Mouse (Mus musculus) embryonic facial prominence, embryonic 11.5 days (tissue): ENCODE data around the gene Naaladl2. TPM values are rescaled to one million over a fixed set of nuclear protein-coding genes. Genes with fewer than 3 reads are reported as not detected.

Experiments
- ATAC-seq: fragments of 200-750 bp; cut with Nextera tagmentation; replicated peaks from 2 replicates; pipeline ENCODE4 v1.8.0; 2017; ENCODE audit warnings: low read depth; ENCODE audit not compliant: insufficient number of reproducible peaks, low FRiP score, low TSS enrichment
- DNase-seq: peaks from one replicate; pipeline ENCODE4 v3.0.0-alpha.2; 2015; ENCODE audit warnings: low spot score
- H3K27ac ChIP-seq: fragments of 300-500 bp; sonication (generic); replicated peaks from 2 replicates; pipeline ENCODE4 v1.5.1; 2014; ENCODE audit warnings: mild to moderate bottlenecking, low read depth, low read length, control low read depth
- H3K27me3 ChIP-seq: fragments of 300-500 bp; sonication (generic); 2 replicates; pipeline ENCODE4 v1.6.1; 2014; ENCODE audit warnings: mild to moderate bottlenecking, low read length, moderate library complexity, mixed read lengths; ENCODE audit not compliant: control insufficient read depth, insufficient read depth
- H3K36me3 ChIP-seq: fragments of 300-500 bp; sonication (generic); replicated peaks from 2 replicates; pipeline ENCODE4 v1.6.1; 2014; ENCODE audit warnings: low read depth, mild to moderate bottlenecking, low read length, moderate library complexity, mixed read lengths; ENCODE audit not compliant: control insufficient read depth, insufficient read depth
- H3K4me1 ChIP-seq: fragments of 300-500 bp; sonication (generic); 2 replicates; pipeline ENCODE4 v1.6.1; 2014; ENCODE audit warnings: low read length, mixed read lengths; ENCODE audit not compliant: control insufficient read depth, insufficient read depth
- H3K4me2 ChIP-seq: fragments of 300-500 bp; sonication (generic); 2 replicates; pipeline ENCODE4 v1.6.1; 2014; ENCODE audit warnings: low read depth, mild to moderate bottlenecking, control low read depth, low read length, moderate library complexity
- H3K4me3 ChIP-seq: fragments of 300-500 bp; sonication (generic); 2 replicates; pipeline ENCODE4 v1.5.1; 2014; ENCODE audit warnings: low read depth, low read length, control low read depth
- H3K9ac ChIP-seq: fragments of 300-500 bp; sonication (generic); replicated peaks from 2 replicates; pipeline ENCODE4 v1.6.1; 2014; ENCODE audit warnings: mild to moderate bottlenecking, control low read depth, low read length
- H3K9me3 ChIP-seq: fragments of 300-500 bp; sonication (generic); replicated peaks from 2 replicates; pipeline ENCODE4 v1.6.1; 2016; ENCODE audit warnings: mild to moderate bottlenecking, low read length, inconsistent platforms, mixed read lengths; ENCODE audit not compliant: control insufficient read depth
- WGBS: fragments of 180-500 bp; shearing (Covaris S2); extraction: QIAGEN DNeasy Blood & Tissue Kit; methylation state at CpG from one replicate; pipeline ENCODE4 v1.1.7; 2014; 5-methylcytosine and 5-hydroxymethylcytosine counted together
- polyA plus RNA-seq: library from polyadenylated mRNA; unstranded; fragments of >200 nt; fragmentation: Nextera tagmentation; extraction: Ambion mirVana; gene quantifications from 2 replicates; pipeline ENCODE4 v1.2.1, GENCODE M21; 2014

The Naaladl2 gene
- polyA plus RNA-seq, 1 experiment from 2014 or later, result 0.49 TPM

DNA sequence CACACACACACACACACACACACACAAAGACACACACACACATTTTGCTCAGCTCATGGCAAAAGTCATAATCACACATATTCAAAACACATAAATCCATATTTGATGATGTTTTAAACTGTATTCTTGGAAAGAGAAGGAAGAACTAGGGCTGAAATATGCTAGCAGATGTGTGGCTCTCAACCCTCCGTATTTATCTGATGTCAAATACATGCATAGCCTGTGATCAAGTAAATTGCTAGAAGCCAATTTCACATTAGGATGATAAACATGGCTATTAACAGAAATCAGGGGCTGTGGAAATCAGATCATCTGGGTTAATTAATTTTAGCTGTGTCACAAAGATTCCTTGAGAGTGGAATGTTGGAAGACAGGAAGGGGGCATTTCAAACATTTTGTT, 752.8 kb downstream of the Naaladl2 start:
- Histone ChIP-seq H3K9ac (no peak overlapping the region), H3K4me2 (no peak overlapping the region), H3K4me1 (no peaks in the 10 kb centered on the region), H3K4me3 (no peak overlapping the region), H3K27me3 (no peaks in the 10 kb centered on the region), H3K27ac (no peak overlapping the region), H3K9me3 (no peaks in the 10 kb centered on the region), H3K36me3 (no peaks in the 10 kb centered on the region)
- no peak for ATAC-seq
- no peak for DNase-seq
- 70% methylated on average over 1 of the region's 1 CpGs for WGBS

DNA sequence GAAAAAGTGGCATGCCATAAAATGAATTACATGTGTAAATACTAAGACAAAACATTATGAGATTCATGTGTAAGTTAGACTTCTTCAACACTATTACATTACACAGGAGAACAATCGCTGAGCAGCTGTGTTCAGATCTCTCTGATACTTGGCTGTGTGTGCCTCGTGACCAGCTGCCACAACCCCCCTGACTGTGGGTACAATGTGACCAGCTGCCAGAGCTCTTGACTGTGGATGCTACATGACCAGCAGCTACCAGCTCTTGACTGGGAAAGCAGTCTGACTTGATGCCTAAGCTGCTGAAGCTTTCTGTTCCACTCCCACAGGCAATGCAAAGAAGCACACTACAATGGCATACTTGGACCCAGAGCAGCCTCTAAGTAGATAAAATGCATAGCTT, 789.1 kb downstream of the Naaladl2 start:
- no peaks in the 10 kb centered on the region for H3K9me3 ChIP-seq
- no peaks in the 10 kb centered on the region for H3K4me1 ChIP-seq
- no peak overlapping the region for H3K27ac ChIP-seq
- H3K36me3 ChIP-seq, result no peaks in the 10 kb centered on the region
- no peak overlapping the region for H3K4me2 ChIP-seq
- H3K9ac ChIP-seq, result no peak overlapping the region
- ATAC-seq (no peak), DNase-seq (peak; percentile 7)
- H3K27me3 ChIP-seq, result no peaks in the 10 kb centered on the region
- H3K4me3 ChIP-seq, result no peak overlapping the region
- WGBS, result 58% methylated on average over 2 of the region's 2 CpGs

DNA sequence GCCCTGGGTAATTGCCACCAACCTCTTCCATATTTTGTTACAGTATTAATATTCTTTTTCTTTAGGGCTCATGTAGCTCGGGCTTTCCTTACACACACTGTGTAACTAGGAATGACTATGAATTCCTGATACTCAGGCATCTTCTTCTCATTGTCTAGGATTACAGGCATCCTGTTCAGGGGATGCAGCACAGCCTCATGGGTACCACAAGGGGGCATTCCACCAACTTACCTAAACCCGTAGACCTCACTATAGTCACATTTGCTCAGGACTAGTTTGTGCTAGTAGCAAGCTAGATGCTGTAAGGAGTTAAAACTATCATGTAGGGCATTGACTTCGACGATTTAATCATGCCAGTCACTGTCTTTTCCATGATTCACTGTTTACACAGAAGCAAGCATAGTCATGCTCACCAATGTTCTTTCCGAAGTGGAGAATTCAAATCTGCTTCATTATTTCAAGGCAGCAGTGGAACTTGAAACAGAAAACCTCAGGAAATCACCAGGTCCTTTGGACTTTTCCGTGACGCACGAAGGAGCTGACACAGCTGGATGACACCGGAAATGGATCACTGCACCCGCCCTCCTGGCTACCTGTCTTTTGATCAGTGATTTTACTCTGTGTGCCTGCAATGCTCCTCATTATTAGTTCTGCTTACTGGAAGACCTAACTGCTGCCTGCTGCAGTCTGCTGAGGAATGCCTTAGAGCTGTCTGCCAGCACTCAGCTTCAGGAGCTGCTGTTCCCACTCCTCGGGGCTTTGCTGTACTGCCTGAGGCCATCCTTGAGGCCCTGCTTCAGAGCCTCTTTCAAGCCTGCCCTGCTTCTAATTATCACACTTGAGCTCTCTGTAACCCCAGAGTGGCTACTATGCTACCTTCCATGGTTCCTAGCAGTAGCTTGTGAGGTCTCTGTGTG, 822.3 kb downstream of the Naaladl2 start:
- Histone ChIP-seq H3K27me3 (no peaks in the 10 kb centered on the region), H3K4me3 (no peak overlapping the region), H3K9ac (no peak overlapping the region), H3K36me3 (no peaks in the 10 kb centered on the region), H3K9me3 (no peaks in the 10 kb centered on the region), H3K4me1 (no peaks in the 10 kb centered on the region), H3K27ac (no peak overlapping the region), H3K4me2 (no peak overlapping the region)
- no peak for ATAC-seq
- DNase-seq, result peak; percentile 27
- WGBS, result 76% methylated on average over 11 of the region's 11 CpGs

DNA sequence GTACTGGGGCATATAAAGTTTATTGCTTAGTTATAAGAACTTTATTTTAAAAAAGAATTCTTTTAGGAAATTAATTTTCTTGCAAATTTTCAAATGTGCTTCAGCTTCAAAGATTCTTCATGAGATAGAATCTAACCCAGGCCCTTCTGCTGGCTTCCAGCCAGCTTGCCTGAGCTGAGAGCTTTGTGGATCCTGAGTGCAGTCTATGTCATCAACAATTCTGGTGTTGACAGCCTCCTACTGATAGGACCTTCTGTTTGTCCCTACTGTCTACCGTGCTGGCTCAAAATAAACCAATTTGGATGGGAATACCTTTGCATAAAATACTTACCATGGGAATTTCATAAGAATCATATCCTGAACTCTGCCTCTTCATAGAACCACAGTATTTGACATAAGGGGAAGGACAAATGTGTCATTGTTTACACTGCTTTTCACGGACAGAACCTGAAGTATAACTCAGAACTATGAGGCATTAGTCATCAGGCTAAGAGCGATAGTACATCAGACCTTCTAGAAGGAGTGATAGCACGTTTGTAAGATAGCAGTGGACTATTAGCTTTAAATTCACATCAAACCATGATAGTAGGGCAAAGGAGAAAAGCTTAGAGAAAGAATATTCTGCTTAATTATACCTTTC, 829.3 kb downstream of the Naaladl2 start:
- Histone ChIP-seq H3K4me2 (no peak overlapping the region), H3K27ac (no peak overlapping the region), H3K4me1 (no peaks in the 10 kb centered on the region), H3K9ac (no peak overlapping the region), H3K4me3 (no peak overlapping the region), H3K36me3 (no peaks in the 10 kb centered on the region), H3K9me3 (no peaks in the 10 kb centered on the region), H3K27me3 (no peaks in the 10 kb centered on the region)
- DNase-seq, result no peak
- no peak for ATAC-seq
- WGBS, result 67% methylated on average over 4 of the region's 4 CpGs

DNA sequence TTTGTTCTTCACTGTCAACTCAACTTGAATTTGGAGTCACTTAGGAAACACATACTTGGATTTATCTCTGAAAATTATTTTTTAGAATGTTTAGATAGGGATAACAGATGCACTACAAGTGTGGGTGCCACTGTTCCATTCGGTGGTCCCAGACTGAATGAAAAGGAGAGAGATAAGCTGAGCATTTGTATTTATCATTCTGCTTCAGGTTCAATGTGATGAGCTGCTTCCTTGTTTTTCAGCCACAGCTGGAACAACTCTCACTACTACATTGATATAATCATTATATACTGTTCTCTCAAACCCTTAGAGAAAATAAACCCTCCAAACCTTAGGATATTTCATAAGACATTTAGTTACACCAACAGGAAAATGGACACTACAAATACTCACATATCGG, 918.6 kb downstream of the Naaladl2 start:
- ATAC-seq, result no peak
- Histone ChIP-seq H3K9ac (no peak overlapping the region), H3K4me2 (no peak overlapping the region), H3K4me3 (no peak overlapping the region), H3K27me3 (no peaks in the 10 kb centered on the region), H3K4me1 (no peaks in the 10 kb centered on the region), H3K27ac (no peak overlapping the region), H3K36me3 (no peaks in the 10 kb centered on the region), H3K9me3 (no peaks in the 10 kb centered on the region)
- no peak for DNase-seq
- 79% methylated on average over 2 of the region's 2 CpGs for WGBS

DNA sequence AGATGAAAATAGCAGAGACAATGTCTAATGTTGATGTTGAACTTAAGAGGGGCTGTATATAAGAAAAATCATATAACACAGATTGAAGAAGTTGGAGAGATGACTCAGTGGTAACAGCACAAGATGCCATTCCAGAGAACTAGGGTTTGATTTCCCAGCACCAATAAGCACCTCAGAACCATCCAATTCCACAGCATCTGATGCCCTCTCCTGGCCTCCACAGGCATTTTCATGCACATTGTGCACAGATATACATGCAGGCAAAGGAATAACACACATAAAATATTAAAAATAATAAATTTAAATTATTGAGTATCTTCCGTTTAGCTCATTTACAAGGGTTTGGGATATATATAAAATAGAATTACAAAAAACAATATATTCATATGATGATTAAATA, 926.6 kb downstream of the Naaladl2 start:
- no peak for ATAC-seq
- Histone ChIP-seq H3K27ac (no peak overlapping the region), H3K4me2 (no peak overlapping the region), H3K36me3 (no peaks in the 10 kb centered on the region), H3K4me1 (no peaks in the 10 kb centered on the region), H3K27me3 (no peaks in the 10 kb centered on the region), H3K9ac (no peak overlapping the region), H3K4me3 (no peak overlapping the region), H3K9me3 (no peaks in the 10 kb centered on the region)
- DNase-seq, result no peak
- WGBS, result 91% methylated on average over 1 of the region's 1 CpGs

DNA sequence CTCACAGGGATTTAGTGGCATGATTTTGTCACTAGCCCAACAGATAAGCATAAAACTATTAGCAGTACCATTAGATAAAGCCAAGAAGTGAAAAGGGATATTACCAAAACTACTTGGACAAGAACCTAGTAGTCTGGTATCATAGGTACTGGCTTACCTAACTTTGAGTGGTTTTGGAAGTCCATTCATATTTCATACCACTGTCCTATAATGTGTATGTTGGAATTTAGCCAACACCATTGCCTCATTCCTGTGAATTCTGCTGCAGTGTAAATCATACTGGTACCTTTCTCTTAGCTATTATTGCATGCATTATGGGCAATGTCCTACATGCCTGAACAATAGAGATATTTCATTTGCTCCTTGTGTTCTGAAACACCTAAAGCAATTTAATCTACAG, 977.5 kb downstream of the Naaladl2 start:
- H3K27me3 ChIP-seq, result no peaks in the 10 kb centered on the region
- H3K27ac ChIP-seq, result no peak overlapping the region
- H3K4me1 ChIP-seq, result no peaks in the 10 kb centered on the region
- H3K4me3 ChIP-seq, result no peak overlapping the region
- H3K9ac ChIP-seq, result no peak overlapping the region
- H3K4me2 ChIP-seq, result no peak overlapping the region
- ATAC-seq (no peak), DNase-seq (no peak)
- H3K36me3 ChIP-seq, result no peaks in the 10 kb centered on the region
- no peaks in the 10 kb centered on the region for H3K9me3 ChIP-seq

DNA sequence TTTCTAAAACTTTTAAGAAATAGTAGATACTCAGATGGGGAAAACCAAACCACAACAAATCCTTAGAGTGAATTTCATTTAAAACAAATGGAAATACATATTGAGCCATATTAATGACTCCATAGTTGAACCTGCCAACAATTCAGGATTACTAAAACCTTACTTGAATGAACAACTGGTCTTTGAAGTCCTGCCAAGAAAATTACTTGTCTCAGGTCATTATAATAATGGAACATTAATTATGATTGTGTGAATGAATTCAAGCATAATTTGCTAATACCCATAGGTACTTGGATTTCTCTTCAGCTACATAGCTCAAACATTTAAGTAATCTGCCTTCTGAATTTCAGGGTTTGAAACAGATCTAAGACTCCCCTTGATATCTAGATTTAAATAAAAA, 980.1 kb downstream of the Naaladl2 start:
- no peaks in the 10 kb centered on the region for H3K27me3 ChIP-seq
- H3K9me3 ChIP-seq, result no peaks in the 10 kb centered on the region
- H3K36me3 ChIP-seq, result no peaks in the 10 kb centered on the region
- H3K27ac ChIP-seq, result no peak overlapping the region
- DNase-seq, result no peak
- no peak for ATAC-seq
- H3K9ac ChIP-seq, result no peak overlapping the region
- H3K4me3 ChIP-seq, result no peak overlapping the region
- H3K4me1 ChIP-seq, result no peaks in the 10 kb centered on the region
- H3K4me2 ChIP-seq, result no peak overlapping the region
